Mouse (Mus musculus) limb, embryonic 14.5 days (tissue): ENCODE measurements at regions not wholly inside any gene's neighbourhood (a gene's known extent, or its start where the extent isn't known, plus 50 kb on each side); places are given as distances from the start of the nearest gene placed in this dataset.

Experiments
- ATAC-seq: fragments of 200-750 bp; cut with Nextera tagmentation; 2 replicates; pipeline ENCODE4 v1.8.0; 2017; ENCODE audit warnings: low read depth, moderate number of reproducible peaks, moderate TSS enrichment; ENCODE audit not compliant: low FRiP score
- DNase-seq: peaks from one replicate; pipeline ENCODE4 v3.0.0-alpha.2; 2015; ENCODE audit warnings: low spot score
- H3K27ac ChIP-seq: fragments of 300-500 bp; sonication (generic); replicated peaks from 2 replicates; pipeline ENCODE4 v1.5.1; 2014; ENCODE audit warnings: low read depth, mild to moderate bottlenecking, low read length, moderate library complexity, mixed read lengths
- H3K27me3 ChIP-seq: fragments of 300-500 bp; sonication (generic); 2 replicates; pipeline ENCODE4 v1.6.1; 2014; ENCODE audit warnings: low read length, mixed read lengths; ENCODE audit not compliant: control insufficient read depth, insufficient read depth
- H3K36me3 ChIP-seq: fragments of 300-500 bp; sonication (generic); 2 replicates; pipeline ENCODE4 v1.6.1; 2014; ENCODE audit warnings: mild to moderate bottlenecking, low read length, moderate library complexity, mixed read lengths; ENCODE audit not compliant: control insufficient read depth, insufficient read depth
- H3K4me1 ChIP-seq: fragments of 300-500 bp; sonication (generic); 2 replicates; pipeline ENCODE4 v1.6.1; 2014; ENCODE audit warnings: antibody characterized with exemption, low read length, mixed read lengths; ENCODE audit not compliant: control insufficient read depth, insufficient read depth
- H3K4me2 ChIP-seq: fragments of 300-500 bp; sonication (generic); replicated peaks from 2 replicates; pipeline ENCODE4 v1.6.1; 2014; ENCODE audit warnings: low read depth, mild to moderate bottlenecking, low read length, moderate library complexity; ENCODE audit not compliant: severe bottlenecking
- H3K4me3 ChIP-seq: fragments of 300-500 bp; sonication (generic); replicated peaks from 2 replicates; pipeline ENCODE4 v1.5.1; 2014; ENCODE audit warnings: low read length
- H3K9ac ChIP-seq: fragments of 300-500 bp; sonication (generic); 2 replicates; pipeline ENCODE4 v1.6.1; 2014; ENCODE audit warnings: mild to moderate bottlenecking, low read depth, low read length, moderate library complexity; ENCODE audit not compliant: severe bottlenecking
- H3K9me3 ChIP-seq: fragments of 300-500 bp; sonication (generic); 2 replicates; pipeline ENCODE4 v1.6.1; 2016; ENCODE audit warnings: low read length; ENCODE audit not compliant: control insufficient read depth
- POLR2A ChIP-seq: fragments of 200-500 bp; IDR thresholded peaks from 2 replicates; pipeline ENCODE4 v1.8.0; 2012; ENCODE audit warnings: inconsistent platforms, mild to moderate bottlenecking, moderate library complexity, borderline replicate concordance; ENCODE audit not compliant: insufficient read depth, insufficient read length; ENCODE audit errors: extremely low read depth
- WGBS: fragments of 180-500 bp; shearing (Covaris S2); extraction: QIAGEN DNeasy Blood & Tissue Kit; methylation state at CpG from one replicate; pipeline ENCODE4 v1.1.7; 2014; 5-methylcytosine and 5-hydroxymethylcytosine counted together

- Histone ChIP-seq H3K4me1 (no peaks in the 10 kb centered on the region), H3K9me3 (no peaks in the 10 kb centered on the region), H3K4me2 (no peak overlapping the region), H3K4me3 (no peak overlapping the region), H3K27ac (no peak overlapping the region), H3K9ac (no peak overlapping the region), H3K36me3 (no peaks in the 10 kb centered on the region), H3K27me3 (no peaks in the 10 kb centered on the region)
- 90% methylated on average over 7 of the region's 7 CpGs for WGBS
- DNase-seq (no peak), ATAC-seq (no peak)
- TF ChIP-seq POLR2A: no peak
Observed at GRCm38 (mm10) chr13:19883896-19884658, 60.0 kb upstream of the Gpr141 start.

- Histone ChIP-seq H3K36me3 (no peaks in the 10 kb centered on the region), H3K4me2 (no peak overlapping the region), H3K9ac (no peak overlapping the region), H3K27ac (no peak overlapping the region), H3K27me3 (no peaks in the 10 kb centered on the region), H3K4me1 (no peaks in the 10 kb centered on the region), H3K4me3 (no peak overlapping the region), H3K9me3 (no peaks in the 10 kb centered on the region)
- DNase-seq: no peak
- ATAC-seq: no peak
- WGBS: 89% methylated on average over 4 of the region's 4 CpGs
- TF ChIP-seq POLR2A: no peak
Observed at GRCm38 (mm10) chr13:19882889-19883288, 58.8 kb upstream of the Gpr141 start.

GRCm38 (mm10) chr13:19881772-19882171, 57.7 kb upstream of the Gpr141 start:
- DNase-seq (no peak), ATAC-seq (no peak)
- Histone ChIP-seq H3K4me3 (no peak overlapping the region), H3K27ac (no peak overlapping the region), H3K4me1 (no peaks in the 10 kb centered on the region), H3K27me3 (no peaks in the 10 kb centered on the region), H3K9me3 (no peaks in the 10 kb centered on the region), H3K36me3 (no peaks in the 10 kb centered on the region), H3K4me2 (no peak overlapping the region), H3K9ac (no peak overlapping the region)
- 89% methylated on average over 5 of the region's 5 CpGs for WGBS
- TF ChIP-seq POLR2A: no peak

- TF ChIP-seq POLR2A: no peak
- DNase-seq: no peak
- no peak overlapping the region for H3K4me3 ChIP-seq
Observed at GRCm38 (mm10) chr13:19874621-19875249, 50.7 kb upstream of the Gpr141 start.

More at GRCm38 (mm10) chr13:19874621-19875249, 50.7 kb upstream of the Gpr141 start:
- no peak overlapping the region for H3K27ac ChIP-seq
- H3K27me3 ChIP-seq: no peaks in the 10 kb centered on the region
- no peak overlapping the region for H3K9ac ChIP-seq
- no peaks in the 10 kb centered on the region for H3K4me1 ChIP-seq
- no peaks in the 10 kb centered on the region for H3K36me3 ChIP-seq
- H3K4me2 ChIP-seq: no peak overlapping the region
- H3K9me3 ChIP-seq: no peaks in the 10 kb centered on the region
- ATAC-seq: no peak
- WGBS: 87% methylated on average over 7 of the region's 7 CpGs
